Mouse (Mus musculus): Measurements from ENCODE around the gene Ptov1. TPM values are rescaled to one million over a fixed set of nuclear protein-coding genes. Genes with fewer than 3 reads are reported as not detected.

The Ptov1 gene
- total and polyA plus RNA-seq, 2 experiments: 17.0 to 76.1 TPM

GRCm38 (mm10) chr7:44814952-44815553 lies 54.5 kb downstream of the Ptov1 start:
- TF ChIP-seq POLR2A (IDR thresholded peaks at IDR 0.05; ENCODE audit: extremely low read depth, insufficient read depth, low read length) (no peak), CTCF (IDR thresholded peaks at IDR 0.05; ENCODE audit: low read depth, low read length) (no peak)
- H3K4me1 ChIP-seq (ENCODE audit: control insufficient read depth, insufficient read depth, low read length): peaks cover 31% of the 10 kb centered on the region
- H3K79me2 ChIP-seq (ENCODE audit: control insufficient read depth, insufficient read depth, low read length): peaks cover 3% of the 10 kb centered on the region; the same call in 1 of the 2 replicates
- H3K27ac ChIP-seq (replicated peaks; ENCODE audit: insufficient read depth, low read depth, low read length): peak overlapping the region; percentile 93
- 21% methylated on average over 14 of the region's 14 CpGs for WGBS
- no peak for DNase-seq (ENCODE audit: extremely low read depth, low read depth, low spot score)
- no peaks in the 10 kb centered on the region for H3K27me3 ChIP-seq (ENCODE audit: control insufficient read depth, insufficient read depth, low read length)
- H3K9ac ChIP-seq (ENCODE audit: low read depth, low read length): peak overlapping the region; percentile 69
- H3K36me3 ChIP-seq (ENCODE audit: control insufficient read depth, insufficient read depth, low read length): peaks cover 22% of the 10 kb centered on the region
- peak overlapping the region; percentile 87 for H3K4me3 ChIP-seq (ENCODE audit: insufficient read depth, low read depth, low read length)

DNA sequence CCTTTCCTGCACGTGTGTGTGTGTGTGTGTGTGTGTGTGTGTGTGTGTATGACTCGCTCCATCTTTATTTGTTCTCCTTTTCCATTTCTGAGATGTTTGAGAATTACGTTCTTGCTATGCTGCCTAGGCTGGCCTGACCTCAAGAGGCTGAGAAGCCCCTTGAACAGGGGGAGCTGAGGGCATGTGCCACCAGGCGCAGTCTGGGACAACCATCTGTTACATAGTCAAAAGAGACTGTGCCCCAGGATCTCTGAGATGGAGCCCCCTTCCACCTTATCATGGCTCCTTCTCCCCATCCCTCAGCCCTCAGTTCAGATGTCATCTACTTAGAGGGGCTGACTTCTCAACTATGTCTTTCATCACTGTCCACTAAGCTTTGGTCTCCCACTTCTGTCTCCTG lies 55.2 kb downstream of the Ptov1 start:
- H3K27ac ChIP-seq (replicated peaks; ENCODE audit: insufficient read depth, low read depth, low read length): no peak overlapping the region; the same call in 1 of the 2 replicates
- no peak overlapping the region; the same call in 1 of the 2 replicates for H3K9ac ChIP-seq (ENCODE audit: low read depth, low read length)
- no peak for DNase-seq (ENCODE audit: extremely low read depth, low read depth, low spot score)
- no peak for TF ChIP-seq CTCF (IDR thresholded peaks at IDR 0.05; ENCODE audit: low read depth, low read length)
- no peak overlapping the region for H3K4me3 ChIP-seq (ENCODE audit: insufficient read depth, low read depth, low read length)
- peaks cover 3% of the 10 kb centered on the region; the same call in 1 of the 2 replicates for H3K79me2 ChIP-seq (ENCODE audit: control insufficient read depth, insufficient read depth, low read length)
- H3K27me3 ChIP-seq (ENCODE audit: control insufficient read depth, insufficient read depth, low read length): no peaks in the 10 kb centered on the region
- peaks cover 22% of the 10 kb centered on the region for H3K36me3 ChIP-seq (ENCODE audit: control insufficient read depth, insufficient read depth, low read length)
- H3K4me1 ChIP-seq (ENCODE audit: control insufficient read depth, insufficient read depth, low read length): peaks cover 28% of the 10 kb centered on the region
- WGBS: 43% methylated on average over 4 of the region's 4 CpGs

- WGBS: 27% methylated on average over 3 of the region's 3 CpGs
- Histone ChIP-seq H3K4me1 (ENCODE audit: control insufficient read depth, insufficient read depth, low read length) (peaks cover 24% of the 10 kb centered on the region), H3K4me3 (ENCODE audit: insufficient read depth, low read depth, low read length) (no peak overlapping the region), H3K27ac (replicated peaks; ENCODE audit: insufficient read depth, low read depth, low read length) (peak overlapping the region; percentile 8; the same call in 1 of the 2 replicates), H3K27me3 (ENCODE audit: control insufficient read depth, insufficient read depth, low read length) (no peaks in the 10 kb centered on the region), H3K36me3 (ENCODE audit: control insufficient read depth, insufficient read depth, low read length) (peaks cover 22% of the 10 kb centered on the region), H3K79me2 (ENCODE audit: control insufficient read depth, insufficient read depth, low read length) (peaks cover 3% of the 10 kb centered on the region; the same call in 1 of the 2 replicates), H3K9ac (ENCODE audit: low read depth, low read length) (no peak overlapping the region)
- no peak for TF ChIP-seq POLR2A (IDR thresholded peaks at IDR 0.05; ENCODE audit: extremely low read depth, insufficient read depth, low read length)
- no peak for TF ChIP-seq CTCF (IDR thresholded peaks at IDR 0.05; ENCODE audit: low read depth, low read length)
- DNase-seq (ENCODE audit: extremely low read depth, low read depth, low spot score): peak; percentile 84
Measured at GRCm38 (mm10) chr7:44813985-44814384, 55.6 kb downstream of the Ptov1 start.

Other genes with a start within 250 kb of the Ptov1 start
- 7.0 and 8.0 TPM in 2 replicates for gene Myh14, start 198.9 kb downstream of the Ptov1 start, total RNA-seq (2014; rRNA removed)
- 5.6 and 6.0 TPM in 2 replicates for gene Myh14, start 198.9 kb downstream of the Ptov1 start, polyA plus RNA-seq (2012; rRNA removed)
- gene Izumo2, start 161.0 kb downstream of the Ptov1 start, total RNA-seq (2014; rRNA removed): not detected in 2 replicates
- gene Izumo2, start 161.0 kb downstream of the Ptov1 start, polyA plus RNA-seq (2012; rRNA removed): not detected in 2 replicates
- gene Vrk3, start 121.4 kb downstream of the Ptov1 start, total RNA-seq (2014; rRNA removed): 8.6 and 12.7 TPM in 2 replicates
- 31.4 and 34.3 TPM in 2 replicates for gene Vrk3, start 121.4 kb downstream of the Ptov1 start, polyA plus RNA-seq (2012; rRNA removed)
- 0.07 and 0.28 TPM in 2 replicates for gene Zfp473, start 118.7 kb downstream of the Ptov1 start, total RNA-seq (2014; rRNA removed)
- gene Zfp473, start 118.7 kb downstream of the Ptov1 start, polyA plus RNA-seq (2012; rRNA removed): 0.04 TPM in 1 of 2 replicates, not detected in the other
- gene Nup62, start 53.7 kb downstream of the Ptov1 start, total RNA-seq (2014; rRNA removed): 4.0 and 5.4 TPM in 2 replicates
- gene Nup62, start 53.7 kb downstream of the Ptov1 start, polyA plus RNA-seq (2012; rRNA removed): 20.4 and 20.6 TPM in 2 replicates
- gene Il4i1, start 53.4 kb downstream of the Ptov1 start, total RNA-seq (2014; rRNA removed): 0.60 and 0.65 TPM in 2 replicates
- gene Il4i1, start 53.4 kb downstream of the Ptov1 start, polyA plus RNA-seq (2012; rRNA removed): 0.85 and 1.7 TPM in 2 replicates
- 22.9 and 43.9 TPM in 2 replicates for gene Atf5, start 53.1 kb downstream of the Ptov1 start, total RNA-seq (2014; rRNA removed)
- gene Atf5, start 53.1 kb downstream of the Ptov1 start, polyA plus RNA-seq (2012; rRNA removed): 727 and 964 TPM in 2 replicates
- gene Akt1s1, start 20.8 kb downstream of the Ptov1 start, total RNA-seq (2014; rRNA removed): 23.9 and 35.4 TPM in 2 replicates
- 93.9 and 106 TPM in 2 replicates for gene Akt1s1, start 20.8 kb downstream of the Ptov1 start, polyA plus RNA-seq (2012; rRNA removed)
- 20.2 and 31.5 TPM in 2 replicates for gene Tbc1d17, start 20.7 kb downstream of the Ptov1 start, total RNA-seq (2014; rRNA removed)
- 81.1 and 91.6 TPM in 2 replicates for gene Tbc1d17, start 20.7 kb downstream of the Ptov1 start, polyA plus RNA-seq (2012; rRNA removed)
- 20.8 and 24.0 TPM in 2 replicates for gene Pnkp, start 12.6 kb downstream of the Ptov1 start, total RNA-seq (2014; rRNA removed)
- 42.5 and 45.7 TPM in 2 replicates for gene Pnkp, start 12.6 kb downstream of the Ptov1 start, polyA plus RNA-seq (2012; rRNA removed)
- gene Med25, start 22.9 kb upstream of the Ptov1 start, total RNA-seq (2014; rRNA removed): 11.6 and 16.6 TPM in 2 replicates
- gene Med25, start 22.9 kb upstream of the Ptov1 start, polyA plus RNA-seq (2012; rRNA removed): 114 TPM in 2 replicates
- gene Fuz, start 26.3 kb upstream of the Ptov1 start, total RNA-seq (2014; rRNA removed): 5.7 and 6.8 TPM in 2 replicates
- gene Fuz, start 26.3 kb upstream of the Ptov1 start, polyA plus RNA-seq (2012; rRNA removed): 16.6 and 25.1 TPM in 2 replicates
- gene Ap2a1, start 59.7 kb upstream of the Ptov1 start, total RNA-seq (2014; rRNA removed): 14.5 and 18.3 TPM in 2 replicates
- 32.8 and 38.2 TPM in 2 replicates for gene Ap2a1, start 59.7 kb upstream of the Ptov1 start, polyA plus RNA-seq (2012; rRNA removed)
- gene Tsks, start 73.4 kb upstream of the Ptov1 start, total RNA-seq (2014; rRNA removed): not detected in 2 replicates
- 0.20 and 0.51 TPM in 2 replicates for gene Tsks, start 73.4 kb upstream of the Ptov1 start, polyA plus RNA-seq (2012; rRNA removed)
- gene Cpt1c, start 105.1 kb upstream of the Ptov1 start, total RNA-seq (2014; rRNA removed): 0.09 and 0.34 TPM in 2 replicates
- gene Cpt1c, start 105.1 kb upstream of the Ptov1 start, polyA plus RNA-seq (2012; rRNA removed): 0.71 and 0.91 TPM in 2 replicates
- 15.9 and 23.0 TPM in 2 replicates for gene Prmt1, start 116.8 kb upstream of the Ptov1 start, total RNA-seq (2014; rRNA removed)
- gene Prmt1, start 116.8 kb upstream of the Ptov1 start, polyA plus RNA-seq (2012; rRNA removed): 26.0 and 36.1 TPM in 2 replicates
- gene Irf3, start 127.9 kb upstream of the Ptov1 start, total RNA-seq (2014; rRNA removed): 58.5 and 59.0 TPM in 2 replicates
- gene Irf3, start 127.9 kb upstream of the Ptov1 start, polyA plus RNA-seq (2012; rRNA removed): 82.0 and 101 TPM in 2 replicates
- gene Bcl2l12, start 128.9 kb upstream of the Ptov1 start, total RNA-seq (2014; rRNA removed): 4.2 and 5.6 TPM in 2 replicates
- gene Bcl2l12, start 128.9 kb upstream of the Ptov1 start, polyA plus RNA-seq (2012; rRNA removed): 13.3 and 14.5 TPM in 2 replicates
- 4.4 and 9.7 TPM in 2 replicates for gene Scaf1, start 146.6 kb upstream of the Ptov1 start, total RNA-seq (2014; rRNA removed)
- 25.7 and 31.8 TPM in 2 replicates for gene Scaf1, start 146.6 kb upstream of the Ptov1 start, polyA plus RNA-seq (2012; rRNA removed)
- gene Rras, start 148.2 kb upstream of the Ptov1 start, total RNA-seq (2014; rRNA removed): 8.9 and 13.9 TPM in 2 replicates
- 53.4 and 54.9 TPM in 2 replicates for gene Rras, start 148.2 kb upstream of the Ptov1 start, polyA plus RNA-seq (2012; rRNA removed)
- 1.2 and 1.7 TPM in 2 replicates for gene Prr12, start 183.1 kb upstream of the Ptov1 start, total RNA-seq (2014; rRNA removed)
- gene Prr12, start 183.1 kb upstream of the Ptov1 start, polyA plus RNA-seq (2012; rRNA removed): 2.7 and 3.7 TPM in 2 replicates
- 20.1 and 22.8 TPM in 2 replicates for gene Nosip, start 192.6 kb upstream of the Ptov1 start, total RNA-seq (2014; rRNA removed)
- gene Nosip, start 192.6 kb upstream of the Ptov1 start, polyA plus RNA-seq (2012; rRNA removed): 31.4 and 35.8 TPM in 2 replicates
- 26.1 and 32.8 TPM in 2 replicates for gene Prrg2, start 192.9 kb upstream of the Ptov1 start, total RNA-seq (2014; rRNA removed)
- gene Prrg2, start 192.9 kb upstream of the Ptov1 start, polyA plus RNA-seq (2012; rRNA removed): 74.1 and 83.8 TPM in 2 replicates
- 6.7 and 8.8 TPM in 2 replicates for gene Rcn3, start 222.4 kb upstream of the Ptov1 start, total RNA-seq (2014; rRNA removed)
- 14.9 and 16.3 TPM in 2 replicates for gene Rcn3, start 222.4 kb upstream of the Ptov1 start, polyA plus RNA-seq (2012; rRNA removed)
- 163 and 188 TPM in 2 replicates for gene Fcgrt, start 234.1 kb upstream of the Ptov1 start, total RNA-seq (2014; rRNA removed)
- 170 and 193 TPM in 2 replicates for gene Fcgrt, start 234.1 kb upstream of the Ptov1 start, polyA plus RNA-seq (2012; rRNA removed)